Mouse (Mus musculus) frontal cortex, adult (tissue): ENCODE measurements around the gene Sept11.
A peak's percentile ranks its signal among the peaks of the same experiment; 100 is the strongest.

Experiments
- ATAC-seq: cut with Nextera tagmentation; 2 replicates; pipeline ENCODE4 v1.9.2; 2017; ENCODE audit warnings: mild to moderate bottlenecking, moderate library complexity, mixed read lengths; ENCODE audit not compliant: low TSS enrichment

Gene Sept11

DNA sequence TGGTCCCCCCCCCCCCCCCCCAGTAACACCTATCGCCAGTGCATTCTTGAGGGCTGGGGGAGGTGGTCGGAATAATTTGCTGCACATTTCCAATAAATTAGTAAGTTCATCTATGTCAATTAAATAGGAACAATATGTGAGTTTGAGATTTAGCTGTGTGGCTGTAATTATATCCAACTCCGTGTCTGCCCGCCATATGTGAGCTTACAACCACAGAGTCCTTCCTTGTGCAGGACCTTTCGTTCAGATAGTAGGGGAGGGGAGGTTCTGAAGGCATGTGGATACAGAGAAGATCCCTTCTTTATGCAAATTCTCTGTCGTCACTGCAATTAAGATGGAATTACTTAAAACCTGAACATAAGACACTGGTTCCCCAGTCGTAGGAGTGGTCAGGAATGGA is 2.1 kb downstream of the Sept11 start:
- ATAC-seq, result no peak

DNA sequence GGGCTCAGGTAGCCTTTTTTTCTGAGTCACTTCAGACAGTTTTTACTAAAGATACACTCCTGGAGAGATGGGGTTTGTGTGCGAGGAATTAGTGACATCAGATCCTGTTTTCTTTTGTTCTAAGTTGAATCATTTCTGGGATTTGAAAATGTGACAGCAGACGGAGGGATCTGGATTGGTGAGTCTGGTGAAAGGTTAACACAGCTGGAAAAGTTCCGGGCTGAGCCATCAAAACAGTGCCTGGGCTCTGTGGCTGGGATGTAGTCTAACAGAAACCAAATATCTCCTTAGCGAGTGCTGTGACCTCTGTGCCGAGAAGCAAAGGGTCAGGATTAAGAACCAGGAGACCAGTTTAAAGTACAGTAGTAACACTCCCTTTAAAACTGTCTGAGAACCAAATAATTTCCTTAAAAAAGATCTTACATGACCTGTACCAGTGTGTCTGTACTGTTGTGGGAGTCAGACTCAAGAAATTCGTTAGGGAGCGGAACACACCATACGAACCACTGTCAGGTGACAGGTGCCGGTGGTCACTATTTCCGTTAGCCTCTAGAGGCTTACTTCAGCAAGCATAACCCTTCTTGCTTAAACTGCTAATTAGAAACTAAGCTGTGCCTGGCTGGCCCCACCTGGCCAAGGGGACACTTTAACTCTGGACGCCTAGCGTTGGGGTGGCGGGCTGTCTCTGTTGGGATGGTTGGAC is 4.1 kb downstream of the Sept11 start:
- ATAC-seq, result no peak

DNA sequence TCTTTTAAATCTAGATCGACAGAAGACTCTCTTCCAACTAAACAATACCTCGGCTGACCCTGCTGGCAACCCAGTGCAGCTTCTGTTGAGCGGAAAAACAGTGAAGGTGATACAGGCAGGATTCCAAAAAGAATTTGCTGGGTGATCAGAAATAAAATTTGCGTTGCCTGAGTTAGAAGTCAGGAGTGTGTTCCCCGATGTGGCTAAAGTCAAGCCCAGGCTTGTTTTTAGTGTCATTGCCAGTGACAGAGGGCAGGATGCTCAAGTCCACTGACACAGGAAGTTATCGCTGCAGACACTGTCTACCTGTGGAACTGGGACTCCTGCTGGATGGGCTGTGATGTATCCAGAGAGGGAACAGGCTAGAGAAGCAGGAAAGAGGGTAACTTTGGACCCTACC is 5.0 kb downstream of the Sept11 start:
- no peak for ATAC-seq

DNA sequence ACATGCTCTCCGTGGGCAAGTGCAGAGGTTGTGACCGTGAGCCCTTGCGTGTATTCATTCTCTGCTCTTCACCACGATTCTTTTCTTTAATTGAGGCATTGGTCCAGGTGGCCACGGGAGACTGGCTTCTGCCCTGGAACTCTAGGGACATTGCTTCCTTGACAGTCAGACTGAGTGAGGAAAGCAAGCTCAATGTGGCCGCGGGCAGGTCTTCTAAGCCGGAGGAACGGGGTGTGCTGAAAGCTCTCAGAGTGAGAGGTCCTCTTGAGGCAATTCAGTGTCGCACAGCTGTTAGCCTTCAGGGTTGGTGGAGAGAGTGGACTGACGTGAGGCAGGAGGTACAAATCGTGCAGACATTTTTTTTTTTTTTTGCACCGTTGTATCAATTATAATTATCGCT is 5.6 kb downstream of the Sept11 start:
- ATAC-seq, result no peak

DNA sequence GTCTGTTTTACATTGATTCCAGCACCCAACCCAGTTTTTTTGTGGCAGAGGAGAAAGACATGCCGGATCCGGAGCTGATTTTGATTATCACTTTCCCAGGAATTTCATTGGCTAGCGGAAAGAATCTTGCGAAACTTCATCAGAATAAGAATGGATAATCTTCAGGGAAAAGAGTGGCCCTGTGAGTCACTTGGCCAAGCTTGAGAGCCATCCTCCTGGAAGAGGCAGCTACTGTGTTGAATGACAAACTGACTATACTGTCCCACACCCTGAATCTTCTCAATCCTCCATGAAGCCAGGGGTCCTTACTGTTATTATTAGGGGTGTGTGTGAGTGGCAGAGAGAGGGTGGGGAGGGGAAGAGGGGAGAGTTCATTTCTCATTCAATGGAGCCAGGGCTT is 7.7 kb downstream of the Sept11 start:
- ATAC-seq, result no peak

DNA sequence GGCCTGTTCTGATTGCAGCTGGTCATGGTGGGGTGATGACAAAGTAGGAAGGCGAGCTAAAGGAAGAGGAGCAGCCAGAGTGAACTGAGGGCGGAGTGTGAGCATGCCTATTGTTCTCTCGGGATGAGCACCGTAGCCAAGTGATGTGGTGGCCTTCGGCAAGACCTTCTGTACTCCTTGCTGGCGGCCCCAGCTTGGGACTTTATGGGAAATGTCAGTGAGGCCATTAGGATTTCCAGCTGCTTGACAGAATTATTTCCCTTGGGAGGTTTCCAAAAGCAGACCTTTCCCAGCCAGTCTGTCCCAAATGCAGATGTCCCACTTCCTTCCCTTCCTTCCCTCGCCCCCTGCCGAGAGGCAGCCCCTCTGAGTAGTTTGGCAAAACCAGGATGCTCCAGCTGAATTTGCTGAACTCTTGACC is 8.1 kb downstream of the Sept11 start:
- no peak for ATAC-seq

DNA sequence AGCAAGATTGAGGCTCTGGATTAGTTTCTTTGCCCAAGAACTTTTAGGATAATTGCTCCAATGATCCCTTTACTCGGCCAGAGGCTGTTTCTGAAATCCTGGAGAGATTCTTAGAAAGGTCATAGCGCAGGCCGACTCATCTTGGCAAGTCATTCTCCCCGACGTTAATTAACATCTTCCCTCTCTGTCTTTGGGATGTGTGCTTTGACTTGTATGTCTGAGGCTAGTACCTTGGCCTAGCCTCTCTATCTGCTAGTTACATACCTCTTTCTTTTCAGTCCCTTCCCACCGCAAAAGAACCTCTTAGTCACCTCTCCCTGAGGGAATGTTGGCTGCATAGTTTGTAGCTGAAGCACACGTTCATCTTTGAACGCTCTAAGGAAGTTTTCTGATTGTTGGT is 10.4 kb downstream of the Sept11 start:
- no peak for ATAC-seq

DNA sequence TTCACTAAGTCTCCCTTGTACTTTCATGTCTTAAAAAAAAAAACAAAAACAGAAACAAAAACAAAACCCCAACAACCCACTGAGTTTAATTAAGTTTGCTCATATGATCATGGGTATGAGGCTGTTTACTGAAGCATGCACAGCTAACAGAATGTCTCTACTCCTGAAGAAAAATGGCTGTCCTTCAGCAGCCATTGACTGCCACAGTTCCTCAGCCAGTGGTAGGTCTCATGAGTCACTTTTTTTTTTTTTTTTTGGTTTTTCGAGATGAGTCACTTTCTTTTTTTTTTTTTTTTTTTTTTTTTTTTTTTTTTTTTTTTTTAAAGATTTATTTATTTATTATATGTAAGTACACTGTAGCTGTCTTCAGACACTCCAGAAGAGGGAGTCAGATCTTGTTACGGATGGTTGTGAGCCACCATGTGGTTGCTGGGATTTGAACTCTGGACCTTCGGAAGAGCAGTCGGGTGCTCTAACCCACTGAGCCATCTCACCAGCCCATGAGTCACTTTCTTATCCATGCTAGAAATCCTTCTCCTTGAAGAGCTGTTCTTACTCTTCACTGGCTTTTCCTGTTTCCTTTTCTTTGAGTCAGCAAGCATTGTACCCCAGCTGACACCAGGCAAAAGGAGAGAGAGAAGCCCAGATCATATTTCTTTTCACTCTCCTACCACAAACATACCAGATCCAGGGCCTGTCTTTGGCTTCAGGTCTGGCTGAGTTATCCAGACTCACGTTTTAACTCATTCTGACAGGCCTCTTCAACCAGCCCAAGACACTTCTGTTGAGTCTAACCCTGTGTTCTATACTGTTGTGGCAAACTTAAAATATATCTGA is 12.0 kb downstream of the Sept11 start:
- no peak for ATAC-seq

DNA sequence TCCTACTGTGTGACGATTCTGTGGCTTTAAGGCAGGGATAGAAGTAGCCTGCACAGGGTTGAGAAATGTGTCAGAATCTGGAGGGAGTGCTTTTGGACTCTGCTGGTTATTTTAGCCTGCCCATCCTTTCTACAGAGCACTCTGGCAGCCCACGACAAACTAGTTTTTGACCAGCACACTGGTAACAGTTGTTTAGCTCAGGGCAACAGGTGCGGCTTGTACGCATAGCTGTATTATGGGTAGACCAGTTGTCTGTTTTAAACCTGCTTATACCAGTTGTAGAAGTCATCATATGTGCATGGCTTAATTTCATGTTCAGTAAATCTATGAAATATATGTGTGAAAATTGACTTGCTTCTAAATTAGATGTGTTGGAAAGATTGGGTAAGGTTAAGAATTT is 12.8 kb downstream of the Sept11 start:
- no peak for ATAC-seq

DNA sequence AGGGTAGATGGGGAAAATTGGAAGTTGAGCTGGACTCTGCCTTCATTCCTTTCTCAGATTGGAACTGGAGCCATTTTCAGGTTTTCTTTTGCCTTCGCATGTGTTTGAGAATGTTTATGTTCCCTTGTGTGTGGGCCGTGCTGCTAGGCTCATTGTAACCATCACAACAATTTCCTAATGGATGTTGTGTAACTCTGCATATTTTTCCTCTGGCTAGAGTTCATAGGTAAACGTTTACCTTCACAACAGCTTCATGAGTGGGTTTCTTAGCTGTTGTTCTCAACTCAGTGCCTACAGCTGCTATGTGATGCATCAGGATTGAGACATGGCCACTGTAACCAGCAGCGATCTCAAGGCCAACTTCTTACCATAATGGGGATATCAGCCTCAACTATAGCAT is 15.5 kb downstream of the Sept11 start:
- ATAC-seq, result no peak

DNA sequence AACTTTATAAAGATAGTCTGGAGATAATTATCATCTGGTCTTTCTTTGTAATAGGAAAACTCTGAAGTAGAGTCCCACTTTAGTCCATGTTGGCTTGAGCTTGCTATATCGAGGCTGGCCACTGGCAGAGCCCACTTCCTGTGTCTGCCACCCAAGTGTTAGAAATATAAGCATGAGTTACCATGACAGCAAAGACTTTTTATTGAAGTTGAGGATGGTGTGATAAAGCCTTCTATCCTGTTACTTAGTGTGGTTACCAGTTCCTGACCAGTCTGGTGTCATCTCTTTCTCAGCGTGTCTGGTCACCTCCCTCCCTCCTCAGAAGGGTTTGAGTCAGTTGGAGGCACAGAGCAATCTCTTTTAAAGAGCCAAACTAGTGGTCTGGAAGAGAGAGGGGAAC is 16.3 kb downstream of the Sept11 start:
- ATAC-seq, result no peak

DNA sequence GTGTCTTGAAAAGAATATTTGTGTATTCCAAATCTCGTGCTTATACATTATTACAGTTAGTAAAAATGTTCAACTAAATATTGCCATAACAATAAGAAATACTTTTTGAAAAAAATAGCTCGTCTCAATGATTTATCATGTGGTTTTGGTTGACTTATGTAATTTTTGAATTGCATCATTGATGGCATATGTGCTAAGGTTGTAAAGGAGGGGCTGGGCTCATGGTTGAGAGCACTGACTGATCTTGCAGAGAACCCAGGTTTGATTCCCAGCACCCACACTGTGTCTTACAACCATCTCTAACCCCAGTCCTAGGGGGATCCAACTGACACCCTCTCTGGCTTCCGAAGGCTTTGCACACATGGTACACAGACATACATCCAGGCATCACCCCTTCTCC is 19.1 kb downstream of the Sept11 start:
- ATAC-seq, result no peak

DNA sequence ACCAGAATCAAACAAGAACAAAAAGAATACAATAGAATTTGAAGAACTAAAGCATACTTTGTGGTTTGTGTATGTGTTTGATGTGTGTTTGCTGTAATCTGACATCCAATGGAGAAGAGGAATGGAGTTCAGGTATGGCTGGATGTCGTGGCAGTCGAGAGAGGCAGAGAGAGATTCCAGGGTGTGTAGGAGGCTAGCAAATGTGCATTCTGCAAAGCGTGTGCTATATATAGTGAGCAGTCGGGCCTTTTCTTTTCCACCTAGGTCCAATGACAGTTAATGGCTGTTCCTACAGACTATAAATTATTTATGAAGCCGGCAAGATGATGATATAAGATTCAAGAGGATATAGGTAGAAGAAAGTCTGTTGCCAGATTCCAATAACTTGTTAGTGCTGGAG is 20.3 kb downstream of the Sept11 start:
- ATAC-seq, result peak; percentile 66

DNA sequence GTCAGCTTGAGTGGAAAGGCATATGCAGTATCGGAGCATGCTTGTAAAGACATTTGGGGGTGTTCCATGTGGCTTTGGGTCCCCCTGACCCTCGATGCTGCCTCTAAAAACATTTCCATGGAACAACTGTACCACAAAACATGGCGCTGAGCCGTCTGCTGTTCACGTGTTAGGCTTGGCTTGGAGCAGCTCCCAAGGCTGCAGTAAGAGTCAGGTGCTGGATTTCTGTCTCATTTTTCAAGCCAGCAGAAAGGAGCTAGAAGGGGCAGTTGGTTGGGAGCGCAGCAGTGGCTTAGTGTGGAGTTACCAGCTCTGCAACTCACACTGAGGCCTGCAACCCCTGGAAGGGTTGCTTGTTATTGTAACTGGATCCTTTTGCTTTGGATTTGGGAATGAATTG is 21.3 kb downstream of the Sept11 start:
- ATAC-seq, result no peak

DNA sequence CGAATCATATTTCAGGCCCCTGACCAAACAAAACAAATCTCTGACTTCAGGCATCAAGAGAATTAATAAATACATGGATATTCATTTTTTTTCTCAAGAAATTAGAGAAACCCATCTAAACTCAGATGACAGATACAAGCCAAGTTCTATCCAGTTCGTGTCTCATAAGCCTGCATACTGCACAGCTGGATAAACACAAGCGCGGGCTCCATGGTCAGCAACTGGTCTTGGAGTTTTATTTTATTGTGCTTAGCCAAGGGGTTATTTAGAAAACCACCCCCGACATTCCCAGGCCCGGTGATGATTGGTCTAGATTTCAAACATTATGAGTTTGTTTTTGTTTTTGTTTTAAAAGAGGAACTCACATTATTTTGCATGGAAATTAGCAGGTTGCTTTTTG is 21.8 kb downstream of the Sept11 start:
- ATAC-seq, result no peak

DNA sequence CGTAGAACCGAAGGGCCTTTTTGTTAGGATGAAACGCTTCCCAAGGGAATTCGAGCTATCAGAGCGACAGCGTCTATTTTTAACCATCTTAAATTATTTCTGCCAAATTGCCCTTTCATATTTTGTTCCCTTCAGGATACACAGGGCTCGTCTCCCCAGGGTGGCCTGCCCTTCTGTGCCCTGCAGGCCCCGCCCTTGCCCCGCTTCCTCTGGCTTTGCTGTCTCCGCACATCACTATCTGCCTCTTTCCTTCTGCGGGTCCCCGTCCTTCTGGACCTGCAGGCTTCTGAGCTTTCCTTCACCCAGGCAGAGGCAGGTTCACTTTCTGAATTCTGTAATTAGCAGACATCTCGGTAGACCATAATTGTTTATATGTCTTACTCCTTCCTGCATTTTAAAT is 22.6 kb downstream of the Sept11 start:
- no peak for ATAC-seq

DNA sequence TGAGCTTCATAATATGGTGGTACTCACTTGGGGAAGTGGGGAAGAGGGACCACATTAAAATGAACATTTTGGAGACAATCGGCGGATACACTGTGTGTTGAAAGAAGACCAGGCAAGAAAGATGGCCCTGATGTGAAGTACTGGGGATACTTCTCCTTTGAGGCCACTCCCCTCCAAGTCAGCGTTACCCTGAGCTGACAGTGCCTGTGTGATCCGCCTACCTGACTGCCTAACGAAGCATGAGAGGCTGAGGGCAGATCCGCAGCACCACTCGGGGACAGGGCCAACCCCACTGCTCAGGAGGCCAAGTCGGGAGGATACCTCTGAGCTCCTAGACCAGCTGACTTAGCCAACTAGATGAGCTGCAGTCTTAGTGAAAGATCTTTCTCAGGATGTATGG is 24.4 kb downstream of the Sept11 start:
- ATAC-seq, result no peak

DNA sequence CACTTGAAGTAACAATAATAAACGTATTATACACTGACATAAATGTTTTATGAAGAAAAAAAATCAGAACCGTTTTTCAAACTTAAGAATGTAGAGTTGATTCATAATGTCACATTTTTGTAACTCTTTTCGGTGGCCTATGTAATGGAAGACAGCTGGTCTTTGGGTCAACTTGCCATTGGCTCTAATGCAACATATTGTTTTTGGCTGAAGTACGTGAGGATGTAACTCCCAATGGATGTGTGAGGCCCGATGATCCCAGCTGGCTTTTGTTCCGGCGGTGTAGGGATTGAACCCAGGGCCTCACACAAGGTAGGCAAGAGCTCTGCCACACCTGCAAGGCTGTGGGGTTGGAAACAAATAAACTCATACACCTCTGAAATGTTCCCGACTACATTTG is 28.4 kb downstream of the Sept11 start:
- no peak for ATAC-seq

DNA sequence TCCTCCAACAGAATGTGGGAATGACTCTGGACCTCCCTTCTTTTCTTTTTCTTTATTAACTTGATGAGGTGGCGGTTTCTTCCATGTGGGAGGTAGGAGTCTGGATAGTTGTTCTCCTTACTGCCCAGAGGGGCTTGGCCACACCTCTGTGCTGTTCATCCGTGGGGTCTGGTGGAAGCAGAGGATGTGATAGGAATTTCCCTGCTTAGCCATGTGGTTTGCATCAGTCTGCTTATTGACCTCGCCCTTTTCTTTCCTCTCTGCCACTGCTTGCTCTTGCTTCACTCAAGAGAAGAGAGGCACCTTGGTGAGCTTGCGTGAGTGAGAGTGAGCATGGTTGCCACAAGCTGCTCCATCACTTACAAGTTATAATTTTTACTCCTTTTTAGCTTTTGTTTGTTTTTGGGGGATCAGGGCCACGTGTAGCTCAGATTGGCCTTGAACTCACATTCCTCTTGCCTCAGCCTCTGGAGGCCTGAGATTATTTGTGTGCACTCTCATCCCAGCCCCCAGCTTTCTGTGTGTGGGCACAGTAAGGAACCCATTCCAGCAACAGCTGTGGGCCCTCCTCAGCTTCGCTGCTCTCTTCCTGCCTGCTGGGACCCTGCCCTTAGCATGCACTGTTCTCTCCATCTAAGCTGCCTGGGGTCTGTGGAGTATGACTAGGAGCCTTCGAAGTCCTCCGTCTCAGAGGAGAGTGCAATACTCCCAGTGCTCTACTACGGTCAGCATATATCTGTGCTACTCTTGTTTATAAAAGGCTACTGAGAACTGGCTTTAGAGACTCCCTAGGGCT is 31.0 kb downstream of the Sept11 start:
- peak; percentile 18; the same call in 1 of the 2 replicates for ATAC-seq

DNA sequence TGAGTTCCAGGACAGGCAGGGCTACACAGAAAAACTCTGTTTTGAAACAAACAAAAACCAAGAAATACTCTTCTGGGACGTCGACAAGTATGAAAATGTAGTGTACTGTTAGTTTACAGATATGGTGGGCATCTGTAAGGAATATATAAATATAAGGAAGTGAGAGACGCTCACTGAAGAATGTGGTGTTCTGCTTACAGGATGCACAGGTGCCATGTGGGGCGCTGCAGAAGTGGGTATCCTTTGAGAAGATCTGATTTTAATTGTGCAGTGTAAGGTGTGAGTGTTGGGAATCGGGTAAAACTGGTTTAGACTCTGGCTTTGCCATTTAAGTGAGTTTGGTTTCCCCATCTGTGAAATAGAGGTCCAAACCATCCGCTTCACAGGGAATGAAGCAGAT is 32.1 kb downstream of the Sept11 start:
- ATAC-seq, result no peak

DNA sequence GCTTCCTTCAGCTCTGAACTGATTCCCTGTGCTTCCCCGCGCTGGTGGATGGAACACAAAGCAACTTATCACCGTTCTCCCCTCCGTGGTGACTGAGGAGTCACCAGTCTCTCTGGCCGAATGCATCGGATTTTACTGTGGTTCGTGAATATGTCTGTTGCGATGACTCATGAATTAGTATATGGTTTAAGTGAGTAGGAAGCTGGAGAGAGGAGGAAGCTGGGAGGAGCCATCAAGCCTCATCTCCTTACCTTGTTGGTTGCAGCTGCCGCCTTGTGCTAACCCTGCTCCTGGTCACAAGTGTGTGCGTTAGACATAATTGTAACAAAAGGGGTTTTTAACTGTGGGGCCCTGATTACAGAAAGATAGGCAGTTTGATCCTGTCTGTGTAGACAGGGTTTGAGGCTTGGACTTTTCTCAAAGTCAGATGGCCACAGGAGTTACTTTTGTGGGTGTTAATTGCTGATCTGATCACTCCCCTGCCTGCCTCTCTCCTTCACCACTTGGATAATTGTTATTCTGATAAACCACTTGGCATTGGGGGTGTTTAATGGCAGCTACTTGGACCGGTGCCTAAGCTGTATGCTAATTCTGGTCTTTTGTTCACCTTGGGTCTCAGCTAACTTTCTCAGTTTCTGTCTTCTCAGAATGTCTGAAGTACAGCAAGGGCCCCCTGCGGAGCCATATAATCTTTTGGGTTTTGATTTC is 33.1 kb downstream of the Sept11 start:
- ATAC-seq, result peak; percentile 40
